Mouse (Mus musculus) heart, adult 2 months (tissue): ENCODE measurements around the gene Drap1. TPM values are rescaled to one million over a fixed set of nuclear protein-coding genes. Genes with fewer than 3 reads are reported as not detected.
A peak's percentile ranks its signal among the peaks of the same experiment; 100 is the strongest.

Experiments
- DNase-seq, 2 experiments: peaks; one replicate each; pipeline ENCODE4 v3.0.0; 2021
- H3K27ac ChIP-seq: fragments of 200-600 bp; 2 replicates; pipeline ENCODE4 v1.8.1; 2022
- H3K27me3 ChIP-seq: fragments of 200-500 bp; 2 replicates; pipeline ENCODE4 v1.6.1; 2012; ENCODE audit warnings: mild to moderate bottlenecking, low read length, inconsistent platforms, mixed read lengths; ENCODE audit not compliant: control insufficient read depth, insufficient read depth
- H3K36me3 ChIP-seq: fragments of 200-500 bp; 2 replicates; pipeline ENCODE4 v1.6.1; 2012; ENCODE audit warnings: low read length, inconsistent platforms; ENCODE audit not compliant: control insufficient read depth, insufficient read depth
- H3K4me1 ChIP-seq: fragments of 200-500 bp; 2 replicates; pipeline ENCODE4 v1.6.1; 2011; ENCODE audit warnings: low read length; ENCODE audit not compliant: control insufficient read depth, insufficient read depth
- H3K4me3 ChIP-seq: fragments of 200-600 bp; 2 replicates; pipeline ENCODE4 v1.8.1; 2022
- H3K79me2 ChIP-seq: fragments of 200-500 bp; replicated peaks from 2 replicates; pipeline ENCODE4 v1.6.1; 2012; ENCODE audit warnings: mild to moderate bottlenecking, inconsistent platforms, low read length, moderate library complexity, mixed read lengths; ENCODE audit not compliant: control insufficient read depth, insufficient read depth
- H3K9ac ChIP-seq: fragments of 200-500 bp; 2 replicates; pipeline ENCODE4 v1.6.1; 2012; ENCODE audit warnings: low read depth, mild to moderate bottlenecking, control low read depth, inconsistent platforms, low read length, mixed read lengths
- CTCF ChIP-seq: fragments of 200-600 bp; IDR thresholded peaks from 2 replicates; pipeline ENCODE4 v1.8.1; 2022; ENCODE audit warnings: antibody characterized with exemption, mild to moderate bottlenecking, moderate library complexity
- EP300 ChIP-seq: fragments of 200-500 bp; IDR thresholded peaks from 2 replicates; pipeline ENCODE4 v1.6.1; 2011; ENCODE audit warnings: low read depth, low read length, control low read depth; ENCODE audit not compliant: insufficient read depth
- POLR2A ChIP-seq: fragments of 200-500 bp; IDR thresholded peaks from 2 replicates; pipeline ENCODE4 v1.6.1; 2011; ENCODE audit warnings: mild to moderate bottlenecking, low read depth, low read length, control low read depth; ENCODE audit not compliant: insufficient read depth
- whole genome bisulfite sequencing: fragments of 180-500 bp; shearing (Covaris S2); methylation state at CpG from one replicate; pipeline ENCODE4 v1.1.7; 2018; 5-methylcytosine and 5-hydroxymethylcytosine counted together
- intact Hi-C: fragments of 180-260 bp; cut with DNase I; formaldehyde crosslinking; loops from one replicate; pipeline ENCODE4 v1.15.1; 2025
- long read RNA-seq: library from polyadenylated mRNA; stranded (forward); transcript quantifications from one replicate; pipeline ENCODE4 v2.0.0, GENCODE M21; 2021
- polyA plus RNA-seq: library from polyadenylated mRNA; depleted of rRNA; stranded (reverse); fragments of >200 nt; gene quantifications from 2 replicates; pipeline ENCODE4 v1.2.3, GENCODE M21; 2012; rRNA removed
- total RNA-seq, 2 experiments: library from RNA; stranded (reverse); gene quantifications; 2 replicates each; pipeline ENCODE4 v1.2.3; 2021

Drap1 gene
- total RNA-seq (100 to 1,000 TPM; 278 to 344 TPM), polyA plus RNA-seq (175 and 189 TPM in 2 replicates)
- long read RNA-seq, transcript Drap1-209 (6 exons, 734 nt) = minor isoform, 6 of 268 reads
- long read RNA-seq, transcript Drap1-203 (7 exons, 939 nt) = minor isoform, 12 of 268 reads
- long read RNA-seq, transcript Drap1-201 (7 exons, 992 nt) = major isoform, 225 of 268 reads
- long read RNA-seq, partial matches to known transcripts = 15 of 268 reads
- long read RNA-seq, other reads (novel, unspliced or antisense) = 3 of 268 reads

GRCm38 (mm10) chr19:5424782-5425741 lies at the start of gene Drap1, which contains the start of gene AI837181:
TSS of gene Drap1 (minus strand) at chr19:5424979.
TSS of gene AI837181 (plus strand) at chr19:5425144.
- TF ChIP-seq EP300 (no peak), POLR2A (0 out of 2 replicates have a peak, but pooled peaks have one; percentile 4), CTCF (no peak)
- WGBS = under 1% methylated on average over 84 of the region's 87 CpGs

DNA sequence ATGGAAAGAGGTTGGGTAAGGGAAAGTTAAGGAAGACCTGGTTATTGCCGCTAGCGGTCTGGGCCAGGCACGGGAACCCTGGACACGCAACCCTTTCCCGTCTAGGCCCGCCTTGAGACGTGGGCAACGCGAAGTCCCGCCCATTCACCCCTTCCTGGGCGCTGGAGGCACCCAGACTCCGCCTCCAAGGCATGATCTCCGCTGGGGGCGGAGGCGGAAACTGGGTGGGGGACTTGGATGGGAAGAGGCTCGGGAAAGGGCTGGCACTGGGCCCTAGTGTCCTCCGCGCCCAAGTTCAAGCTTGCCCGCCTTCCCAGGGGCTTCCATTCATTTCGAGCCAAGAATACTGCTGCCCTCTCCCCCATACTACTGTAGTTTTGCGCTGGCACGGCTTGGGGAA lies 48.9 kb upstream of the Drap1 start, which contains the start of gene Efemp2:
TSS of gene Efemp2 (plus strand) at position 235 of the 400 bp plus-strand sequence.
- WGBS = 2% methylated on average over 22 of the region's 22 CpGs
- Histone ChIP-seq H3K9ac (peak within 1 kb of the TSS; percentile 77), H3K4me3 (peak within 1 kb of the TSS; percentile 57), H3K27ac (peak within 1 kb of the TSS; percentile 76), H3K79me2 (no peaks in the 10 kb centered on the region), H3K36me3 (no peaks in the 10 kb centered on the region), H3K27me3 (no peaks in the 10 kb centered on the region), H3K4me1 (no peaks in the 10 kb centered on the region)
- peak; percentile 89 to 90 for DNase-seq
- intact Hi-C loops = loop anchor here (1.0 kb wide), 1 partner anchor 14 kb away; no protein-coding TSS in a partner anchor
- TF ChIP-seq EP300 = no peak
- no peak for TF ChIP-seq CTCF
- peak; percentile 65 for TF ChIP-seq POLR2A

More at GRCm38 (mm10) chr19:5424782-5425741, at the start of gene Drap1, which contains the start of gene AI837181:
- Histone ChIP-seq H3K9ac (peak within 1 kb of the TSS; percentile 96), H3K27me3 (no peaks in the 10 kb centered on the region), H3K27ac (peak within 1 kb of the TSS; percentile 97), H3K4me3 (peak within 1 kb of the TSS; percentile 95), H3K36me3 (peaks cover 2% of the 10 kb centered on the region), H3K79me2 (peaks cover 6% of the 10 kb centered on the region; the same call in 1 of the 2 replicates), H3K4me1 (peaks cover 15% of the 10 kb centered on the region)
- peak; percentile 93 to 94 for DNase-seq
- intact Hi-C loops = loop anchor here (1.0 to 2.0 kb wide), 2 partner anchors 36 to 63 kb away; partner anchors contain the start of genes Mus81 and Sart1

DNA sequence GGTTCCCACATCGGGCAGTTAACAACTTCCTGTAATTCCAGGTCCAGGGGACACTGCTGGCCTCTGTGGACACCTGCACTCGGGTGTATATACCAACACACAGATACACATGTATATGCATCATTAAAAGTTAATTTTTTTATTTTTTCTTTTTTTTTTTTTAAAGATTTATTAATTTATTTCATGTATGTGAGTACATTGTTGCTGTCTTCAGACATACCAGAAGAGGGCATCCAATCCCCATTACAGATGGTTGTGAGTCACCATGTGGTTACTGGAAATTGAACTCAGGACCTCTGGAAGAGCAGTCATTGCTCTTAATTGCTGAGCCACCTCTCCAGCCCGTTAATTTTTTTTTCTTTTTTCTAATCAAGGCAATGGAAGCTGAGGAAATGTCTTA lies 48.1 kb upstream of the Drap1 start:
- WGBS = 77% methylated on average over 3 of the region's 3 CpGs
- no peaks in the 10 kb centered on the region for H3K36me3 ChIP-seq
- no peak overlapping the region for H3K9ac ChIP-seq
- H3K4me3 ChIP-seq = no peak overlapping the region
- intact Hi-C loops = loop anchor here (1.0 kb wide), 1 partner anchor 14 kb away; no protein-coding TSS in a partner anchor
- no peaks in the 10 kb centered on the region for H3K27me3 ChIP-seq
- H3K79me2 ChIP-seq = no peaks in the 10 kb centered on the region
- TF ChIP-seq CTCF (peak; percentile 56), POLR2A (no peak)
- no peak overlapping the region for H3K27ac ChIP-seq
- no peak for DNase-seq
- no peaks in the 10 kb centered on the region for H3K4me1 ChIP-seq

DNA sequence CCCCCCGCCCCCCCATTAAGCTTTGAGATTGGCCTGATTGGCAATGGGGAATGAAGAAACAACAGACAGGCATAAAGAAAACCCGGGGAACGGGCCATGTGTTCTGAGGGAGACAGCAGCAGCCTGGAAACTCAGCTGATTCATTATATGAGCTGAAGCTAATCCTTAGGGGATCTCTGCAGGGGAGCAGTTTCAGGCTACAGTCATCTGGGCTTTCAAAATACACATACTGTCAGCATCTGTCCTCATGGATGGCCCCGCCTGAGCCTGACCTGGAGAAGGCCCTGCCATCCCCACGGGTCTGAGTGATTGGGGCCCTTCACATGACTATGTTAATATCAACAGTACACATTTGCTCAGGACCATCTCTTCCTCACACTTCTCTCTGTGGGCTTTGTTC lies 47.1 kb upstream of the Drap1 start:
- DNase-seq = no peak
- intact Hi-C loops = no loop called here
- WGBS = 49% methylated on average over 5 of the region's 5 CpGs
- no peak overlapping the region for H3K27ac ChIP-seq
- TF ChIP-seq CTCF (no peak), POLR2A (no peak), EP300 (no peak)
- H3K4me3 ChIP-seq = no peak overlapping the region
- H3K27me3 ChIP-seq = no peaks in the 10 kb centered on the region
- no peaks in the 10 kb centered on the region for H3K79me2 ChIP-seq
- H3K9ac ChIP-seq = no peak overlapping the region
- no peaks in the 10 kb centered on the region for H3K36me3 ChIP-seq
- H3K4me1 ChIP-seq = no peaks in the 10 kb centered on the region

GRCm38 (mm10) chr19:5468374-5468773 lies 43.6 kb upstream of the Drap1 start, which contains the start of gene Ctsw:
TSS of gene Ctsw (minus strand) at chr19:5468507.
- no peak within 1 kb of the TSS for H3K4me3 ChIP-seq
- no peak within 1 kb of the TSS for H3K9ac ChIP-seq
- TF ChIP-seq CTCF (no peak), EP300 (no peak), POLR2A (no peak)
- peaks cover 3% of the 10 kb centered on the region for H3K4me1 ChIP-seq
- no peaks in the 10 kb centered on the region for H3K36me3 ChIP-seq
- no peaks in the 10 kb centered on the region for H3K79me2 ChIP-seq
- intact Hi-C loops = no loop called here
- DNase-seq = peak in 1 of 2 experiments; percentile 19
- WGBS = 42% methylated on average over 5 of the region's 5 CpGs
- no peaks in the 10 kb centered on the region for H3K27me3 ChIP-seq
- no peak within 1 kb of the TSS for H3K27ac ChIP-seq

- H3K36me3 ChIP-seq = no peaks in the 10 kb centered on the region
- DNase-seq = no peak
- intact Hi-C loops = no loop called here
- H3K9ac ChIP-seq = no peak overlapping the region
- H3K4me1 ChIP-seq = peaks cover 3% of the 10 kb centered on the region
- TF ChIP-seq POLR2A = no peak
- no peak for TF ChIP-seq EP300
- TF ChIP-seq CTCF = no peak
- H3K4me3 ChIP-seq = no peak overlapping the region
- H3K27ac ChIP-seq = no peak overlapping the region
- H3K79me2 ChIP-seq = no peaks in the 10 kb centered on the region
- H3K27me3 ChIP-seq = no peaks in the 10 kb centered on the region
- WGBS = 68% methylated on average over 6 of the region's 6 CpGs
Observed at GRCm38 (mm10) chr19:5466916-5467500, 42.2 kb upstream of the Drap1 start.
